Mouse (Mus musculus) embryonic facial prominence, embryonic 15.5 days (tissue): ENCODE data around the gene Ahnak2. TPM values are rescaled to one million over a fixed set of nuclear protein-coding genes. Genes with fewer than 3 reads are reported as not detected.
A peak's percentile ranks its signal among the peaks of the same experiment; 100 is the strongest.

Source experiments
- ATAC-seq: fragments of 200-750 bp; cut with Nextera tagmentation; 2 replicates; pipeline ENCODE4 v1.8.0; 2017; ENCODE audit warnings: low read depth, moderate TSS enrichment; ENCODE audit not compliant: insufficient number of reproducible peaks, low FRiP score, low TSS enrichment
- H3K27ac ChIP-seq: fragments of 300-500 bp; sonication (generic); replicated peaks from 2 replicates; pipeline ENCODE4 v1.5.1; 2015; ENCODE audit warnings: mild to moderate bottlenecking, inconsistent platforms
- H3K27me3 ChIP-seq: fragments of 300-500 bp; sonication (generic); 2 replicates; pipeline ENCODE4 v1.6.1; 2015; ENCODE audit warnings: inconsistent platforms
- H3K36me3 ChIP-seq: fragments of 300-500 bp; sonication (generic); 2 replicates; pipeline ENCODE4 v1.6.1; 2015; ENCODE audit warnings: mild to moderate bottlenecking, inconsistent platforms
- H3K4me1 ChIP-seq: fragments of 300-500 bp; sonication (generic); 2 replicates; pipeline ENCODE4 v1.6.1; 2015; ENCODE audit warnings: inconsistent platforms
- H3K4me2 ChIP-seq: fragments of 300-500 bp; sonication (generic); replicated peaks from 2 replicates; pipeline ENCODE4 v1.6.1; 2015; ENCODE audit warnings: mild to moderate bottlenecking, inconsistent platforms
- H3K4me3 ChIP-seq: fragments of 300-500 bp; sonication (generic); replicated peaks from 2 replicates; pipeline ENCODE4 v1.5.1; 2015; ENCODE audit warnings: mild to moderate bottlenecking, inconsistent platforms
- H3K9ac ChIP-seq: fragments of 300-500 bp; sonication (generic); 2 replicates; pipeline ENCODE4 v1.6.1; 2015; ENCODE audit warnings: inconsistent platforms
- H3K9me3 ChIP-seq: fragments of 300-500 bp; sonication (generic); replicated peaks from 2 replicates; pipeline ENCODE4 v1.6.1; 2016; ENCODE audit warnings: inconsistent platforms
- WGBS: fragments of 180-500 bp; shearing (Covaris S2); methylation state at CpG from one replicate; pipeline ENCODE4 v1.1.7; 2015; 5-methylcytosine and 5-hydroxymethylcytosine counted together
- microRNA-seq: library from miRNA; unstranded; fragments of <30 nt; microRNA quantifications from one replicate; pipeline ENCODE4, GENCODE M21; 2016; ENCODE audit warnings: borderline number of aligned reads
- polyA plus RNA-seq: library from polyadenylated mRNA; unstranded; fragments of >200 nt; fragmentation: Nextera tagmentation; extraction: Ambion mirVana; gene quantifications from 2 replicates; pipeline ENCODE4 v1.2.1, GENCODE M21; 2015

Ahnak2 gene
- polyA plus RNA-seq, 1 experiment from 2014 or later = 8.5 TPM

- Histone ChIP-seq H3K4me2 (no peak overlapping the region), H3K27ac (0 out of 2 replicates have a peak overlapping the region, but pooled peaks have one; percentile 28), H3K27me3 (no peaks in the 10 kb centered on the region), H3K9me3 (no peaks in the 10 kb centered on the region), H3K36me3 (peaks cover 66% of the 10 kb centered on the region), H3K4me1 (peaks cover 3% of the 10 kb centered on the region; the same call in 1 of the 2 replicates), H3K9ac (no peak overlapping the region), H3K4me3 (no peak overlapping the region)
- no peak for ATAC-seq
- WGBS = 75% methylated on average over 14 of the region's 14 CpGs
These were observed 71.6 kb downstream of the Ahnak2 start for GRCm38 (mm10) chr12:112730808-112731207.

- H3K4me2 ChIP-seq = no peak overlapping the region
- peaks cover 36% of the 10 kb centered on the region for H3K36me3 ChIP-seq
- WGBS = 66% methylated on average over 8 of the region's 8 CpGs
- no peaks in the 10 kb centered on the region for H3K27me3 ChIP-seq
- H3K9me3 ChIP-seq = no peaks in the 10 kb centered on the region
- no peak overlapping the region for H3K9ac ChIP-seq
- no peak overlapping the region for H3K4me3 ChIP-seq
- H3K27ac ChIP-seq = no peak overlapping the region
- H3K4me1 ChIP-seq = peaks cover 27% of the 10 kb centered on the region
- no peak for ATAC-seq
These were observed 74.7 kb downstream of the Ahnak2 start for GRCm38 (mm10) chr12:112727801-112728200.

GRCm38 (mm10) chr12:112724077-112724805, 78.2 kb downstream of the Ahnak2 start:
- H3K9ac ChIP-seq = no peak overlapping the region
- no peak overlapping the region for H3K27ac ChIP-seq
- 0 out of 2 replicates have a peak, but pooled peaks cover 6% of the 10 kb centered on the region for H3K36me3 ChIP-seq
- no peaks in the 10 kb centered on the region for H3K9me3 ChIP-seq
- no peaks in the 10 kb centered on the region for H3K27me3 ChIP-seq
- no peak overlapping the region for H3K4me3 ChIP-seq
- peaks cover 38% of the 10 kb centered on the region for H3K4me1 ChIP-seq
- WGBS = 75% methylated on average over 11 of the region's 11 CpGs
- 0 out of 2 replicates have a peak overlapping the region, but pooled peaks have one; percentile 81 for H3K4me2 ChIP-seq
- ATAC-seq = no peak

GRCm38 (mm10) chr12:112723445-112723844, 79.0 kb downstream of the Ahnak2 start:
- H3K4me3 ChIP-seq = peak overlapping the region; percentile 85
- 81% methylated on average over 6 of the region's 6 CpGs for WGBS
- peaks cover 38% of the 10 kb centered on the region for H3K4me1 ChIP-seq
- no peaks in the 10 kb centered on the region for H3K27me3 ChIP-seq
- peak overlapping the region; percentile 78; the same call in 1 of the 2 replicates for H3K9ac ChIP-seq
- peak overlapping the region; percentile 81 for H3K4me2 ChIP-seq
- no peak for ATAC-seq
- 0 out of 2 replicates have a peak overlapping the region, but pooled peaks have one; percentile 84 for H3K27ac ChIP-seq
- H3K9me3 ChIP-seq = no peaks in the 10 kb centered on the region
- H3K36me3 ChIP-seq = 0 out of 2 replicates have a peak, but pooled peaks cover 3% of the 10 kb centered on the region

GRCm38 (mm10) chr12:112723028-112723330, 79.5 kb downstream of the Ahnak2 start:
- Histone ChIP-seq H3K36me3 (0 out of 2 replicates have a peak, but pooled peaks cover 3% of the 10 kb centered on the region), H3K9ac (peak overlapping the region; percentile 78), H3K27ac (peak overlapping the region; percentile 84; the same call in 1 of the 2 replicates), H3K4me1 (peaks cover 38% of the 10 kb centered on the region), H3K4me2 (peak overlapping the region; percentile 81), H3K9me3 (no peaks in the 10 kb centered on the region), H3K4me3 (peak overlapping the region; percentile 85), H3K27me3 (no peaks in the 10 kb centered on the region)
- WGBS = 14% methylated on average over 5 of the region's 5 CpGs
- no peak for ATAC-seq

GRCm38 (mm10) chr12:112722240-112723027, 80.0 kb downstream of the Ahnak2 start:
- Histone ChIP-seq H3K4me2 (peak overlapping the region; percentile 81), H3K4me3 (peak overlapping the region; percentile 85), H3K4me1 (peaks cover 38% of the 10 kb centered on the region), H3K27me3 (no peaks in the 10 kb centered on the region), H3K9me3 (no peaks in the 10 kb centered on the region), H3K27ac (peak overlapping the region; percentile 84), H3K36me3 (0 out of 2 replicates have a peak, but pooled peaks cover 1% of the 10 kb centered on the region), H3K9ac (peak overlapping the region; percentile 78)
- ATAC-seq = peak; percentile 61
- WGBS = under 1% methylated on average over 68 of the region's 75 CpGs

Small RNA genes within 50 kb of the gene (microRNA-seq; reads per million reads assigned to microRNA genes)
- 1.2 reads per million for gene Mir6940

Other genes starting within 250 kb of the Ahnak2 start
- gene Inf2, start 213.9 kb downstream of the Ahnak2 start, polyA plus RNA-seq = 5.8 and 6.7 TPM in 2 replicates
- 12.4 and 17.5 TPM in 2 replicates for gene Adssl1, start 182.6 kb downstream of the Ahnak2 start, polyA plus RNA-seq
- 196 and 219 TPM in 2 replicates for gene Siva1, start 158.0 kb downstream of the Ahnak2 start, polyA plus RNA-seq
- gene Akt1, start 127.8 kb downstream of the Ahnak2 start, polyA plus RNA-seq = 84.9 and 112 TPM in 2 replicates
- 4.8 and 5.6 TPM in 2 replicates for gene Zbtb42, start 123.8 kb downstream of the Ahnak2 start, polyA plus RNA-seq
- 25.0 and 28.4 TPM in 2 replicates for gene Cep170b, start 82.2 kb downstream of the Ahnak2 start, polyA plus RNA-seq
- gene Pld4, start 42.0 kb downstream of the Ahnak2 start, polyA plus RNA-seq = 13.4 and 15.3 TPM in 2 replicates
- 10.9 and 16.5 TPM in 2 replicates for gene Clba1, start 6.3 kb upstream of the Ahnak2 start, polyA plus RNA-seq
- 99.7 and 110 TPM in 2 replicates for gene Cdca4, start 26.8 kb upstream of the Ahnak2 start, polyA plus RNA-seq
- gene Gpr132, start 65.6 kb upstream of the Ahnak2 start, polyA plus RNA-seq = 0.35 and 0.41 TPM in 2 replicates
- 13.0 and 14.3 TPM in 2 replicates for gene Jag2, start 127.1 kb upstream of the Ahnak2 start, polyA plus RNA-seq
- 93.4 and 94.7 TPM in 2 replicates for gene Nudt14, start 139.5 kb upstream of the Ahnak2 start, polyA plus RNA-seq
- 28.9 and 31.5 TPM in 2 replicates for gene Btbd6, start 173.8 kb upstream of the Ahnak2 start, polyA plus RNA-seq
- 62.4 and 70.9 TPM in 2 replicates for gene Brf1, start 198.0 kb upstream of the Ahnak2 start, polyA plus RNA-seq
- 17.4 and 19.9 TPM in 2 replicates for gene Pacs2, start 211.9 kb upstream of the Ahnak2 start, polyA plus RNA-seq